Mouse (Mus musculus): ENCODE results near the gene Tmsb10.

DNA sequence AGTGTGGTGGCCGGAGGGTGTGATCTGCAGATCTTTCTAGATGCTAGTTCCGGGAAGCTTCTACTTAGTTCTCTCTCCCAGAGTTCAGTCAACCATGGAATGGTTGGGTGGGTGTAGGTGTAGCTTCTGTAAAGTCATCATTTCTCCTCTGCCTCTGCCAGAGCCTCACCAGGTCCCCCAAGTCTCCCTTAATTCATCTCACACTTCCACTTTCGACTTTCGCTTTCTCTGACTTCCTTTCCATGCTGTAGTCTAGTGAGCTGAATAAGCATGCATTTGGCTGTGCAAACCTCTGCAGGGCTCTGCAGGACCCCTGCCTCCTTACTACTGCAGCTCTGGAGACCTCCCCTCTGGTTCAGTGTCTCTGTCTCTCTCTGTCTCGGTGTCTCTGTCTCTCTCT, 31.7 kb upstream of the Tmsb10 start:
- TF ChIP-seq POLR2A (IDR thresholded peaks at IDR 0.05; ENCODE audit: borderline replicate concordance, extremely low read depth, insufficient read depth, insufficient read length, poor library complexity, severe bottlenecking) (no peak), CTCF (IDR thresholded peaks at IDR 0.05; ENCODE audit: borderline replicate concordance, extremely low read depth, insufficient read depth, insufficient read length) (no peak)
